Mouse (Mus musculus) midbrain, embryonic 15.5 days (tissue): Measurements from ENCODE around the gene Thumpd2. TPM values are rescaled to one million over a fixed set of nuclear protein-coding genes. Genes with fewer than 3 reads are reported as not detected.

ENCODE experiments used
- ATAC-seq: fragments of 200-750 bp; cut with Nextera tagmentation; replicated peaks from 2 replicates; pipeline ENCODE4 v1.8.0; 2017; ENCODE audit warnings: moderate TSS enrichment
- H3K27ac ChIP-seq: fragments of 300-500 bp; sonication (generic); 2 replicates; pipeline ENCODE4 v1.5.1; 2015; ENCODE audit warnings: mild to moderate bottlenecking, inconsistent platforms
- H3K27me3 ChIP-seq: fragments of 300-500 bp; sonication (generic); replicated peaks from 2 replicates; pipeline ENCODE4 v1.6.1; 2015; ENCODE audit warnings: inconsistent platforms
- H3K36me3 ChIP-seq: fragments of 300-500 bp; sonication (generic); replicated peaks from 2 replicates; pipeline ENCODE4 v1.6.1; 2015; ENCODE audit warnings: inconsistent platforms
- H3K4me1 ChIP-seq: fragments of 300-500 bp; sonication (generic); 2 replicates; pipeline ENCODE4 v1.6.1; 2015; ENCODE audit warnings: inconsistent platforms
- H3K4me2 ChIP-seq: fragments of 300-500 bp; sonication (generic); 2 replicates; pipeline ENCODE4 v1.6.1; 2015; ENCODE audit warnings: inconsistent platforms, mild to moderate bottlenecking, moderate library complexity
- H3K4me3 ChIP-seq: fragments of 300-500 bp; sonication (generic); 2 replicates; pipeline ENCODE4 v1.5.1; 2015; ENCODE audit warnings: mild to moderate bottlenecking, inconsistent platforms
- H3K9ac ChIP-seq: fragments of 300-500 bp; sonication (generic); 2 replicates; pipeline ENCODE4 v1.6.1; 2015; ENCODE audit warnings: mild to moderate bottlenecking, inconsistent platforms
- H3K9me3 ChIP-seq: fragments of 300-500 bp; sonication (generic); 2 replicates; pipeline ENCODE4 v1.6.1; 2016; ENCODE audit warnings: inconsistent platforms
- WGBS: fragments of 180-500 bp; shearing (Covaris S2); methylation state at CpG from one replicate; pipeline ENCODE4 v1.1.7; 2015; ENCODE audit warnings: mixed read lengths; 5-methylcytosine and 5-hydroxymethylcytosine counted together
- polyA plus RNA-seq: library from polyadenylated mRNA; unstranded; fragments of >200 nt; fragmentation: Nextera tagmentation; extraction: Ambion mirVana; gene quantifications from 2 replicates; pipeline ENCODE4 v1.2.1, GENCODE M21; 2015

Gene Thumpd2
- polyA plus RNA-seq: 7.3 and 7.5 TPM in 2 replicates

DNA sequence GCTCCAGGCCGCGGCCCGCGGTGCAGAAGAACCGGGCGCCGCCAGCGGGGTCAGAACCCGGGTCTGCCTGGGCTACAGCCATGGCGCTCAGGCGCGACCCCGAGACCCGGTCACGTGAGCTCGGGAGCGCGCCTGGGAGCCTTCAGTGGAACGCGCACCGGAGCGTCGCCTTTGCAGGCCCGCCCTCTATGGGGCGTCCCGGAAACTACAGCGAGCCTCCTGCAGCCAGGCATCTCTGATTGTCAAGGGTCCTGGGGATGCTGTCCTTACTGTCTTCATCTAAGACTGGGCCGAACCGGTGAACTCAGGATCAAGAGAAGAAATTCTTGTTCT, at the start of gene Thumpd2:
Thumpd2 (minus strand) TSS at position 104 of the 333 bp plus-strand sequence.
- H3K27ac ChIP-seq: peak within 1 kb of the TSS; percentile 69
- under 1% methylated on average over 29 of the region's 29 CpGs for WGBS

DNA sequence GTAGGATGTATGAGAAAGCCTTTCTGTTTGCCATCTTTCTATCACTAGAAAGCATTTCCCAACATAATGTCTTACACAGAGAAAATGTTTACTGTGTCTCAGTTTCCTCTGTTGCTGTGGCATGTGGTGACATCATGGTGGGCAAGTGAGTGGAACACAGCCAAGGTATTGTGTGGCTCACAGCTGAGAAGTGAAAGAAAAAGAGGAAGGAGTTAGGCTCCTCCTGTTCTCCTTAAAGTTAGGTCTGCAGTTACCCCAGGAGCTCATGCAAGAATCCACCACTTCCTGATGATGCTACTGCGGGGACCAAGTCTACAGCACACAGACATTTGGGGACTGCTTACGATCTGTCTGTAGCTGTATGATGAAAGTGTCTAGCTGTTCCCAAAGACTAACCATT, 39.4 kb upstream of the Thumpd2 start:
- no peak overlapping the region for H3K27ac ChIP-seq

More for the DNA sequence above, at the start of gene Thumpd2:
- Histone ChIP-seq H3K9ac (peak within 1 kb of the TSS; percentile 93), H3K9me3 (no peaks in the 10 kb centered on the region), H3K27me3 (no peaks in the 10 kb centered on the region), H3K4me3 (peak within 1 kb of the TSS; percentile 78), H3K36me3 (no peaks in the 10 kb centered on the region), H3K4me2 (peak within 1 kb of the TSS; percentile 72), H3K4me1 (peaks cover 11% of the 10 kb centered on the region; the same call in 1 of the 2 replicates)
- peak; percentile 97 for ATAC-seq

DNA sequence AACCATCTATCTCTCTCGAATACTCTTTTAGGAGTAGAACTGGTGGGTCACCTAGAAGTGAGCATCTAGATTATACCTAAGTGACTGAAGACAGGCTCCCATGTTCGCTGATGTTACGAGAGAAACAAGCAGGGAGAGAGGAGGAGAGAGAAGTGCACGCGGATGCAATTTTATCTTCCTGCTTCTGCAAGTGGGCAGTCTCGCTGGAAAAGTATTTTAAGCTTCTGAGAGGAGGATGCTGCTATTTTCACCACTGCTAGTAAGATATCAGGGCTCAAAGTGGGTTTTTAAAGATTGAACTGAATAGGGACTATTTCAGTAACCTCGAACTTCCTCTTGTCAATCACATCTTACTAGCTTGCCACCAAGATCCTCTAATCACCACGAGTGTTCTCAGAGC, 38.0 kb upstream of the Thumpd2 start:
- Histone ChIP-seq H3K4me3 (no peak overlapping the region), H3K36me3 (no peaks in the 10 kb centered on the region), H3K4me2 (no peak overlapping the region), H3K9me3 (no peaks in the 10 kb centered on the region), H3K4me1 (no peaks in the 10 kb centered on the region), H3K27me3 (no peaks in the 10 kb centered on the region), H3K9ac (no peak overlapping the region), H3K27ac (no peak overlapping the region)
- ATAC-seq: no peak
- 70% methylated on average over 8 of the region's 8 CpGs for WGBS

More for the DNA sequence above, 39.4 kb upstream of the Thumpd2 start:
- H3K27me3 ChIP-seq: no peaks in the 10 kb centered on the region
- H3K4me1 ChIP-seq: no peaks in the 10 kb centered on the region
- no peak for ATAC-seq
- H3K9ac ChIP-seq: no peak overlapping the region
- H3K9me3 ChIP-seq: no peaks in the 10 kb centered on the region
- no peak overlapping the region for H3K4me2 ChIP-seq
- H3K36me3 ChIP-seq: no peaks in the 10 kb centered on the region
- H3K4me3 ChIP-seq: no peak overlapping the region
- WGBS: 80% methylated on average over 2 of the region's 2 CpGs

DNA sequence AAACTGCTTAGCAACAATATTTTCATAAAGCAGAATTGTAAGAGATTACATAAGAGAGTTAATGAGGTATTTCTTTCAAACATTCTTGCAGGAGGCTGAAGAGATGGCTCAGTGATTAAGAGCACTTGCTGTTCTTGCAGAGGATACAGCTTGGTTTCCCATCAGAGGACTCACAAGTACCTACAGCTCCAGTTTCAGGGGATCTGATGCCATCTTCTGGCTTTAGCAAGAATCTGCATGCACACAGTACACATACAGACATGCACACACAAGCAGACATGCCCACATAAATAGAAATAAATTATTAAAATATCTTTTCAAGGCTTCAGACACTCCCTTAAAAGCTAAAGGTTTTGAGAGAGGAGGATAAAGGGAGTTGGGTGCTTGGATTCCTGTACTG, 33.6 kb upstream of the Thumpd2 start:
- Histone ChIP-seq H3K4me1 (no peaks in the 10 kb centered on the region), H3K9ac (no peak overlapping the region), H3K9me3 (no peaks in the 10 kb centered on the region), H3K27ac (no peak overlapping the region), H3K27me3 (no peaks in the 10 kb centered on the region), H3K4me2 (no peak overlapping the region), H3K4me3 (no peak overlapping the region), H3K36me3 (no peaks in the 10 kb centered on the region)
- ATAC-seq: no peak

DNA sequence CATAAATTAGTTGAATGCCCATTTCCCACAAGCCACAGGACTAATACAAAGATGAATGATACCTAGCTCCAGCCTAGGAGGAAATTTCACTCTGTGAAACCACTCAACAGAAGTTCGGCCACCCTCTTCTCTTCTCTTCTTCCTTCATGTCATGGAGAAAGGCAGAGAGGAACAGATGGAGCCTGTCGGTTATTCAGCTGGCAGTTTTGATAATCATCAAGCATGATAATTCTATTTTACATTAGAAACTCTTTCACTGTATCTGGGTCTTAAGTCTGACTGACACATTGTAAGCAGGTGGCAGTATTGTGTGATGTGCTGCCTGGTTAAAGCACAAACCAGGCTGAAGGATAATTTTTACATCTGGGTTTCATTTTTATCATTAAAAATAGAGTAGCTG, 31.6 kb upstream of the Thumpd2 start:
- WGBS: 56% methylated on average over 2 of the region's 2 CpGs
- Histone ChIP-seq H3K4me2 (no peak overlapping the region), H3K27me3 (no peaks in the 10 kb centered on the region), H3K9me3 (no peaks in the 10 kb centered on the region), H3K4me1 (no peaks in the 10 kb centered on the region), H3K4me3 (no peak overlapping the region), H3K36me3 (no peaks in the 10 kb centered on the region), H3K9ac (no peak overlapping the region), H3K27ac (no peak overlapping the region)
- ATAC-seq: no peak

DNA sequence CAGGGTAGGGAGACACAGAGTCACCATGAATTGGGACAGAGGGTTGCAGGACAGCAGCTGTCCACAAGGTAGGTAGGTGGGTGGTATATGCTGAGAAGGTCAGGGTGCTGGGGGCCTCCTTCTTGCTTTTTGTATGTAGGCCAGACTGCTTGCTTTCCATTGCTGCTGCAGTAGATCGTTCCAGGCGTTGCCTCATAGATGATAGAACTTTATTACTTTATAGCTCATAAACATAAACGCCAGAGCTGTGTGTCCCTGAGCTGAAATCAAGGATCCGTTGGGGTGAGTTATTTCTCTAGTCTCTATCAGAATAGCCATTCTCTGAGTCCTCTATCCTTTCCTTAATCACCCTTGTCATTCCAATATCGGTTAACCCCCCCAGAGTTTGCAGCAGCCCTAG, 27.9 kb upstream of the Thumpd2 start:
- 92% methylated on average over 5 of the region's 5 CpGs for WGBS
- no peak for ATAC-seq
- Histone ChIP-seq H3K4me3 (no peak overlapping the region), H3K4me2 (no peak overlapping the region), H3K9me3 (no peaks in the 10 kb centered on the region), H3K36me3 (no peaks in the 10 kb centered on the region), H3K27ac (no peak overlapping the region), H3K4me1 (no peaks in the 10 kb centered on the region), H3K9ac (no peak overlapping the region), H3K27me3 (no peaks in the 10 kb centered on the region)

DNA sequence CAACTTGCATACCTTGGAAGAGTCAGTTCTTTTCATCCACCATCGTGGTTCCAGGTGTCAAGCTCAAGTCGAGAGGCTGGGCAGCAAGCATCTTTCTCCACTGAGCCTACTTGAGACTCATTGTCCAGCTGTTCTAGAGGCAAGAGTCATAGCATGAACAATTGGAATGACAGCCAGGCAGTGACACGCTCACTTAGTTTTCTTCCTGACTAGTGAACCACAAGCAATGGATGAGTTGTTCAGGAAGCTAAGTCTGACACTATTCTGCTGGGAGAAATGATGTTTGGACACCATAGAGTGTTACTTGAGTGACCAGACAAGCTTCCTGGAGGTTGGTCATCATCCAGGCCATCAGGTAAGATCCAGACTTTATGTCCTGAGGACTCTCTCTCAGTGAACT, 24.0 kb upstream of the Thumpd2 start:
- H3K4me1 ChIP-seq: no peaks in the 10 kb centered on the region
- ATAC-seq: no peak
- H3K9ac ChIP-seq: no peak overlapping the region
- no peaks in the 10 kb centered on the region for H3K9me3 ChIP-seq
- WGBS: 41% methylated on average over 3 of the region's 3 CpGs
- H3K36me3 ChIP-seq: no peaks in the 10 kb centered on the region
- H3K27ac ChIP-seq: no peak overlapping the region
- no peak overlapping the region for H3K4me3 ChIP-seq
- no peaks in the 10 kb centered on the region for H3K27me3 ChIP-seq
- H3K4me2 ChIP-seq: no peak overlapping the region

DNA sequence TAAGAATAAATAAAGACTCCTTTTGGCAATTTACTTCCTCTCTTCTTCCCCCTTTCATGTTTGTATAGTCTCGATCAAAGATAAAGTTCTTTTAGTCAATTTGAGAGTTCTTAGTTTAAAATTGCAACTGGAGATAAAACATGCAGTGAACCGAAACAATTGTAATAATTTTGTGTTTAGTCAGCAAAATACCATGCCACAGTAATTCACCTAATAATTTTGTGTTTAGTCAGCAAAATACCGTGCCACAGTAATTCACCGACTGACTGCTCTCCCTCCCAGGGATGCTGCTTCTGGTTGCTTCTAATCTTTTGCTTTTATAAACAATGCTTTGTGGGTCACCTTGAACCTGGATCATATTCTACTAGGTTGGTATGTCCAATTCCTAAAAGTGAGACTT, 22.9 kb upstream of the Thumpd2 start:
- Histone ChIP-seq H3K4me1 (no peaks in the 10 kb centered on the region), H3K9ac (no peak overlapping the region), H3K27ac (no peak overlapping the region), H3K27me3 (no peaks in the 10 kb centered on the region), H3K4me3 (no peak overlapping the region), H3K4me2 (no peak overlapping the region), H3K36me3 (no peaks in the 10 kb centered on the region), H3K9me3 (no peaks in the 10 kb centered on the region)
- WGBS: 89% methylated on average over 4 of the region's 4 CpGs
- no peak for ATAC-seq

DNA sequence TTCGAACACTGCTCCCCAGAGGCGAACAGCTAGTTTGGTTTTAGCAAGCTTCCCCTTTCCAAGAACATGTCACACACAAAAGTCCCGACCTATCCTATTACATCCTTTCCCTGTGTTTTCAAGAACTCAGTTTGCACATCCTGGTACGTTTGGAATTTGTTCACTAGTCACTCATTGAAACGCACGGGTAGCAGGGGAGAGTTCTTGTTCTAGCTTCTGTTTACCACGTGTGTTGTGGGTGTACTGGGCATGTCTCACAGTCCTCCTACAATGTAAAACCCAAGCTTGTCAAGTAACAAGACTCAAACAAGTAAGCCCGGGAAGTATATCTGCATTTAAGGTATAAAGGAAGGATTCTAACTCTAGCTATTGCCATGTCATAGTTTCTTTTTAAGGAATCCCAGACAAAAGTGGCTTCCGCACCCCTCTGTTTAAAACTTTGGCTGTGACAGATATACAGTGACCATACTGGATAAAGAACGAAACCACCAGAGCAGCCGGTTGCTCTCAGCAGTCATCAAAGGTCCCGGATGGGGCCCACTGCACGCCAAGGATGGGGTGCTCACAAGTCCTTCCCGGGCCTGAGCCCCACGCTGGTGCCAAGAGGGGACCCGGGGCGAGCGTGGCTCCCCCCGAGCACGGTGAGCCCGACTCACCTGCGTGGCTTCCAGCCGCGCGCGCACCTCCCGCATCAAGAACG, 453 bp downstream of the Thumpd2 start:
- Histone ChIP-seq H3K9ac (peak overlapping the region; percentile 93), H3K9me3 (no peaks in the 10 kb centered on the region), H3K27me3 (no peaks in the 10 kb centered on the region), H3K4me2 (peak overlapping the region; percentile 72), H3K4me3 (peak overlapping the region; percentile 78), H3K36me3 (no peaks in the 10 kb centered on the region), H3K4me1 (peaks cover 11% of the 10 kb centered on the region; the same call in 1 of the 2 replicates), H3K27ac (peak overlapping the region; percentile 69)
- 15% methylated on average over 28 of the region's 28 CpGs for WGBS
- peak; percentile 89 for ATAC-seq

DNA sequence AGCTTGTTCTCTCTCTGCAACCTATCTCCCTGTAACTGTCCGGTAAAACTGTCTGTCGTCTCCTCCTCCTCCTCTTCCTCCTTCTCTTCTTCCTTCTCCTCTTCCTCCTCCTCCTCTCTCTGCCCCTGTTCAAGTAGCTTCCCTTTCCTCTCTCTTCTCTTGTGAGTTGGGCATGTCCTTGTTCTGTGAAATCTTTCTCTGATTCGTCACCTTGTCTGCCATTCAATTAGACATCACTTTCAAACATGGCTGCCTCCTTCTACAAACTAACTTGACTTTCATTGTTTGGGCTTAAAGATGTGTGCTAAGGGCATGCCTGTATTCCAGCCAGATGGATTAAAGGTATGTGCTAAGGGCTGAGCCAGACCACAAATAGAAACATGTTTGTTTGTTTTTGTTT, 1.5 kb downstream of the Thumpd2 start:
- ATAC-seq: no peak
- H3K27me3 ChIP-seq: no peaks in the 10 kb centered on the region
- 97% methylated on average over 3 of the region's 3 CpGs for WGBS
- H3K4me2 ChIP-seq: no peak overlapping the region
- no peaks in the 10 kb centered on the region for H3K36me3 ChIP-seq
- no peaks in the 10 kb centered on the region for H3K9me3 ChIP-seq
- no peak overlapping the region for H3K9ac ChIP-seq
- no peak overlapping the region for H3K4me3 ChIP-seq
- peaks cover 11% of the 10 kb centered on the region; the same call in 1 of the 2 replicates for H3K4me1 ChIP-seq
- H3K27ac ChIP-seq: no peak overlapping the region

DNA sequence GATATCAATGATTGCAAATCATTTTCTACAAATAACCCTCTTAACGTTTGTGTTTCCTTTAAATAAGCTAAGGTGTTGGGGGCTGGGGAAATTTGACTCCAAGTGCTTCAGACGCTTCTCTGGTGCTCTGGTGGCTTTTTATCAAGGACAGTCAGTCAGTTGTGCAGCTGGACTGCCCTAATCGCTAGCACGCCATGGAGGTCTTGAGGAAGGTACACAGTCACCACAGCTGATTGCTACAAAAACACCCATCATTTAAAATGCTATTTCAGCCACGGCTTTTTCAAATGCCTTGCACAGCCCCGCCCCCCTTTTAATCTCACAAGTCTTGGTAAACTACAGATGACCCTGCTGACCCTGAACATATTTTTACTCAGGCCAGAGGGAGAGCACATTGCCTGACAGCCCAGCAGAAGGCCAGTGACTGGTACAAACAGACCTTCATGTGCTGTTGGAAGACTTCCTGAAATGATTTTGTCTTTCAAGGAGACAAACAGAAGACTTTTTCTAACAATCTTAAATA, 2.5 kb downstream of the Thumpd2 start:
- WGBS: 86% methylated on average over 6 of the region's 6 CpGs
- ATAC-seq: no peak

DNA sequence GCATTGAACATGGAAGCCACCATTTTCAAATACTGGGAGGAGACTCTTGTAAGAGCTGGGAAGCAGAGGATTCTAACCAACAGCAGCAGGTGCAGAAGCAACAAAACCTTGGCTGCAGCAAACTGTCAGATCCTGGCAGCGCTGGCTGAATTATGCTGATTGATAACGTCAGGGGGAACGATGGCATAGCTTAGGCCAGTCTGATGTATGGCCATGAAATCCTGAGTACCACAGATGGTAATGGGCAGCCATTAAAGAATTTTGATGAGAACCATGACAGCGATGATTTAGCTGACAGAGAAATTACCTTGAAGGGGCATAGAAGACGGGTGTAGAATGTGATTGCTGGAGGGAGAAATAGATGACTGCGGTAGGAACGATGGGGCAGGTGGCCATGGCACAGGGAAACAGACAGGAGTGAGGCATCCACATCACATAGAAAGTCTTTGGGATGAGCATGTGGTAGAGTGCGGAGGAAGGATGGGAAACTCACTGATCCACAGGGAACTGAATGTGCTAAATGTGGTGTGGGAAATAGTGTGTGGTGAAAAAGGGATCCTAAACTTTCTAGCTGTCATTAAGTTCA, 8.0 kb downstream of the Thumpd2 start:
- no peak overlapping the region for H3K4me3 ChIP-seq
- 70% methylated on average over 8 of the region's 8 CpGs for WGBS
- H3K27ac ChIP-seq: no peak overlapping the region
- H3K9ac ChIP-seq: no peak overlapping the region
- H3K9me3 ChIP-seq: no peaks in the 10 kb centered on the region
- H3K4me2 ChIP-seq: no peak overlapping the region
- ATAC-seq: no peak
- no peaks in the 10 kb centered on the region for H3K36me3 ChIP-seq
- 0 out of 2 replicates have a peak, but pooled peaks cover 3% of the 10 kb centered on the region for H3K4me1 ChIP-seq
- no peaks in the 10 kb centered on the region for H3K27me3 ChIP-seq

More for the DNA sequence above, 2.5 kb downstream of the Thumpd2 start:
- no peak overlapping the region for H3K4me3 ChIP-seq
- peaks cover 11% of the 10 kb centered on the region; the same call in 1 of the 2 replicates for H3K4me1 ChIP-seq
- H3K9me3 ChIP-seq: no peaks in the 10 kb centered on the region
- H3K36me3 ChIP-seq: no peaks in the 10 kb centered on the region
- H3K27me3 ChIP-seq: no peaks in the 10 kb centered on the region
- no peak overlapping the region for H3K9ac ChIP-seq
- H3K27ac ChIP-seq: no peak overlapping the region
- H3K4me2 ChIP-seq: no peak overlapping the region

DNA sequence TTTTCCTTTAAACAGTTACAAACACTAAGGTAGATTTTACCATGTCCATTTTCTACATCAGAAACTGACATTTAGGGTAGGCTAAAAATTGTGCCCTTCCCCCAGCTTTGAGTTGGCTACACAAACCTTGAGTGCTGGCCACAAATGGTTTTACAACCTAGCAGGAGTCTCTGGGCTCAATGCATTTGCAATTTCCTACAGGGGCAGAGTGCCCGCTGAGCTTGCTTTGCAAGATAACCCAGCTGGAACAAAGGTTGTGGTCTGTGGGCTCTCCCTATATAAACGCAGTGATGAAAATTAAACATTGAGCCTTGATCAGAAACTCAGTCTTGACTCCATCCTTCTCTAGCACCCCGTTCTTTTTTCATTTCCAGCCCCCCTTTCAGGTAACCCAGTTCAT, 8.8 kb downstream of the Thumpd2 start:
- ATAC-seq: no peak
- H3K36me3 ChIP-seq: no peaks in the 10 kb centered on the region
- H3K4me2 ChIP-seq: no peak overlapping the region
- WGBS: 60% methylated on average over 3 of the region's 3 CpGs
- no peak overlapping the region for H3K9ac ChIP-seq
- H3K4me1 ChIP-seq: 0 out of 2 replicates have a peak, but pooled peaks cover 3% of the 10 kb centered on the region
- no peaks in the 10 kb centered on the region for H3K27me3 ChIP-seq
- H3K4me3 ChIP-seq: no peak overlapping the region
- no peaks in the 10 kb centered on the region for H3K9me3 ChIP-seq
- no peak overlapping the region for H3K27ac ChIP-seq
